Mouse (Mus musculus): ENCODE results near the gene Egr4. TPM values are rescaled to one million over a fixed set of nuclear protein-coding genes. Genes with fewer than 3 reads are reported as not detected.

Gene Egr4
- polyA plus RNA-seq, 1 experiment from 2014 or later = not detected

DNA sequence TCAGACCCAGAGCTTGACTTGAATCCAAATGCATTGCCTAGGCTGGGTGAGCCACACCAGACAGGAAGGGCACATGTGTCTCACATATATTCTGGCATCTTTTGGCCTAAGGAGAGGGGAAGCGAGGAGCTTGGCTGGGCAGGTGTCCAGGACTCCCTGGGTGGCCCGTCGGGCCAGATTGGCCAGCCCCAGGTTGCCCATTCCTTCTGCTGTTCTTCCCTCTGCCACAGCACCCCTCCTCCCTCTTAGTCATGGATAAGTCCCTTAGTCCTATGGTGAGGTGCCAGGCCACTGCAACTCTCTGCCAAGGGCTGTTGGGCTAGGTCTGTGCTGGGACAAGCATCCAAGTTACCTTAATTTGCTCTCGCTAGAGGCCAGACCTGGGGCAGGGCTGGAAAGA lies 2.6 kb upstream of the Egr4 start:
- H3K9ac ChIP-seq (replicated peaks; ENCODE audit: low read length) = no peak overlapping the region
- no peaks in the 10 kb centered on the region for H3K36me3 ChIP-seq (ENCODE audit: control insufficient read depth, insufficient read depth, low read length)
- 75% methylated on average over 4 of the region's 4 CpGs for WGBS
- DNase-seq (no peak), ATAC-seq (ENCODE audit: low FRiP score, low TSS enrichment) (no peak)
- peaks cover 52% of the 10 kb centered on the region for H3K27me3 ChIP-seq (ENCODE audit: control insufficient read depth, insufficient read depth, low read length)
- no peaks in the 10 kb centered on the region for H3K9me3 ChIP-seq (ENCODE audit: control insufficient read depth, low read length)
- H3K4me3 ChIP-seq (replicated peaks; ENCODE audit: low read depth, low read length) = no peak overlapping the region
- peaks cover 21% of the 10 kb centered on the region for H3K4me1 ChIP-seq (ENCODE audit: control insufficient read depth, insufficient read depth, low read length)
- no peak overlapping the region for H3K4me2 ChIP-seq (ENCODE audit: low read length)
- H3K27ac ChIP-seq (replicated peaks; ENCODE audit: low read depth, low read length) = no peak overlapping the region

DNA sequence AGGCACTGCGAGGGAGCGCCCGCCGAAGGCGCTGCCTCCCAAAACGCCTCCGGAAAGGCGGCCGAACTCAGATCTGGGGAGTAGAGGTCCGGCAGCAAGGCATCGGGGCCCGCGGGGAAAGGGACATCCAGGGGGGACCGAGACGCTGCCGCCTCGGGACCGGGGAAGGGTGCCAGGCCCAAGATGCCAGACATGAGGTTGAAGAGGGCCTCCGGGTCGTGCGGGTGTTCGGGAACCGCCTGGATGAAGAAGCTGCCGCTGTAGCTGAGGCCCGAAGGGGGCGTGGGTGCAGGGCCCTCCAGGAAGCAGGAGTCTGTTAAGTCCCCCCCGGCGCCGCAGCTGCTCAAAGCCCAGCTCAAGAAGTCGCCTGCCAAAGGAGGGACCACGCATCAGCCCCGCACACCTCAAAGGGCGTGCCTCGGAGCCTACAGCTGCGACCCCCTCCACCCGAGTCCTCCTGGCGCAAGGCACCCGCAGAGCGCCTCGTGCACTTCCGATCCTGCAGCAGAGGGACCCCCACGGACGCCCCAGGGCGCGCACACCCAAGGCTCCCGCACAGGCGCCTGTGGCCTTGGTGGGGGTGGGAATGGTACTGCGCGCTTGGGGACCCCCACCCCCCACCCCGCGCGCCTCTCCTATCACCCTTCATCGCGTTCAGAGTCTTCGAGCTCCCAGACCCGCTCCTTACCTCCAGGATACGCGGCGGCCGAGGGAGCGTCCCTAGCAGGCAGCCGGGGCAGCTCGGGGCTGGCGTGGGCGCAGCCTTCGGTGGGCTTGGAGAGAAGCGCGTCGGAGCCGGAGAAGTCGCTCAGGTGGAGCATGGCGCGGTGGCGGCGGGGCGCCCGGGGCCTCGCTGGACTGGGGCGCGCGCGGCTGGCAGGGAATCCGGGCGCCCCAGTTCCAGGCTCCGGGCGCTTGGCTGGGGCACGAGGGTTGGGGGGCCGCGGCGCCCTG lies 535 bp downstream of the Egr4 start:
- peak overlapping the region; percentile 36; the same call in 1 of the 2 replicates for H3K9ac ChIP-seq (replicated peaks; ENCODE audit: low read length)
- peaks cover 14% of the 10 kb centered on the region for H3K4me1 ChIP-seq (ENCODE audit: control insufficient read depth, insufficient read depth, low read length)
- ATAC-seq (ENCODE audit: low FRiP score, low TSS enrichment) (peak; percentile 28; the same call in 1 of the 2 replicates), DNase-seq (peak; percentile 55)
- peaks cover 75% of the 10 kb centered on the region for H3K27me3 ChIP-seq (ENCODE audit: control insufficient read depth, insufficient read depth, low read length)
- no peaks in the 10 kb centered on the region for H3K36me3 ChIP-seq (ENCODE audit: control insufficient read depth, insufficient read depth, low read length)
- H3K4me2 ChIP-seq (ENCODE audit: low read length) = peak overlapping the region; percentile 79
- H3K9me3 ChIP-seq (ENCODE audit: control insufficient read depth, low read length) = no peaks in the 10 kb centered on the region
- WGBS = under 1% methylated on average over 88 of the region's 90 CpGs
- H3K4me3 ChIP-seq (replicated peaks; ENCODE audit: low read depth, low read length) = peak overlapping the region; percentile 41
- H3K27ac ChIP-seq (replicated peaks; ENCODE audit: low read depth, low read length) = no peak overlapping the region

DNA sequence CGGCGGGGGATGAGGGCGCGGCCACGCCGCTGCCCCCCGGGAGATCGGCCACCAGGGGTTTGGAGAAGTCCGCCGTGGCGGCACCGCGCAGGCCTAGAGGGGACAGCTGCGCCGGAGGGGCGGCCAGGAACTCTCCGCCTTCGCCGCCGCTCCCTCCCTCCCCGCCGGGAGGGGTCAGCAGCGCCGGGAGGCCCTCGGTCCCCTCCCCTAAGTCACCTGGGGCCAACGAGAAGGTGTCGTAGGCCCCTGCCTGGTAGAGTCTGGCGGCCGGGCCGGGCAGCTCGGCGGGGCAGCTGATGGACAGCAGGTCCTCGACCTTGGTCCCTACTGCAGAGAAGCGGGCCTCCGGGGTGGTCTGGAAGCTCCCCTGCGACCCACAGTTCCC lies 1.3 kb downstream of the Egr4 start:
- Histone ChIP-seq H3K9ac (replicated peaks; ENCODE audit: low read length) (no peak overlapping the region; the same call in 1 of the 2 replicates), H3K4me3 (replicated peaks; ENCODE audit: low read depth, low read length) (peak overlapping the region; percentile 35), H3K36me3 (ENCODE audit: control insufficient read depth, insufficient read depth, low read length) (no peaks in the 10 kb centered on the region), H3K4me2 (ENCODE audit: low read length) (peak overlapping the region; percentile 79), H3K9me3 (ENCODE audit: control insufficient read depth, low read length) (no peaks in the 10 kb centered on the region), H3K27me3 (ENCODE audit: control insufficient read depth, insufficient read depth, low read length) (peaks cover 75% of the 10 kb centered on the region), H3K27ac (replicated peaks; ENCODE audit: low read depth, low read length) (no peak overlapping the region), H3K4me1 (ENCODE audit: control insufficient read depth, insufficient read depth, low read length) (0 out of 2 replicates have a peak, but pooled peaks cover 10% of the 10 kb centered on the region)
- WGBS = 1% methylated on average over 35 of the region's 36 CpGs
- no peak for ATAC-seq (ENCODE audit: low FRiP score, low TSS enrichment)
- no peak for DNase-seq

DNA sequence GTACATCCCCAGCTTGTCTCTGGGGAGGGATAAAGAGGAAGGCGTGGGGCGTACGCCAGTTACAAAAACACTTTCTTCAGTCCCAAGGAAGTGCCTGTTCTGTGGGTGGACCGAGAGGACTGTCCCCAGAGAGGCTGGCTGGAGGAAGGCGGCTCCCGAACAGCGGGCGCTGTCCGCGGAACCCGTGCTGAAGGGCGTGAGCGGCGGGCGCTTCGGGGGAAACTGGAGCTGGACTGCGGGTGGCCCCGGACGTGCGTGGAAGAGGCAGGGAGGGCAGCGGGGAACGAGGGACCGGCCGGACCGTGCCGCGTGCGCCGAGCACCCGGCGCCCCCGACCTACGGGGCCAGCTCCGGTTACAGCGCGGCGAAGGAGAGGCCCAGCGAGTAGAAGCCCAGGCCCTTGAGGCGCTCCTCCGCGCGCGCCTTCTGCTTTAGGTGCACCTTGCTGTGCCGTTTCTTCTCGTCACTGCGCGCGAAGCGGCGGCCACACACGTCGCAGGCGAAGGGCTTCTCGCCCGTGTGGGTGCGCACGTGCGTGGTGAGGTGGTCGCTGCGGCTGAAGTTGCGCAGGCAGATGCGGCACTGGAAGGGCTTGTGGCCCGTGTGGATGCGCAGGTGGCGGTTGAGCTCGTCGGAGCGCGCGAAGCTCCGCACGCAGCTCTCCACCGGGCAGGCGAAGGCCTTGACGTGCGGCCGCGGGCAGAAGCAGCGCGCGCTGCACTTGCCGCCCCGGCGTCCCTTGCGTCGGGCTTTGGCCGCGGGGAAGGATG lies 1.9 kb downstream of the Egr4 start:
- Histone ChIP-seq H3K27ac (replicated peaks; ENCODE audit: low read depth, low read length) (no peak overlapping the region), H3K27me3 (ENCODE audit: control insufficient read depth, insufficient read depth, low read length) (peaks cover 75% of the 10 kb centered on the region), H3K36me3 (ENCODE audit: control insufficient read depth, insufficient read depth, low read length) (no peaks in the 10 kb centered on the region), H3K9me3 (ENCODE audit: control insufficient read depth, low read length) (no peaks in the 10 kb centered on the region), H3K9ac (replicated peaks; ENCODE audit: low read length) (no peak overlapping the region; the same call in 1 of the 2 replicates), H3K4me2 (ENCODE audit: low read length) (peak overlapping the region; percentile 79), H3K4me3 (replicated peaks; ENCODE audit: low read depth, low read length) (peak overlapping the region; percentile 35), H3K4me1 (ENCODE audit: control insufficient read depth, insufficient read depth, low read length) (0 out of 2 replicates have a peak, but pooled peaks cover 10% of the 10 kb centered on the region)
- under 1% methylated on average over 88 of the region's 88 CpGs for WGBS
- ATAC-seq (ENCODE audit: low FRiP score, low TSS enrichment) = no peak; the same call in 1 of the 2 replicates
- DNase-seq = peak; percentile 53

DNA sequence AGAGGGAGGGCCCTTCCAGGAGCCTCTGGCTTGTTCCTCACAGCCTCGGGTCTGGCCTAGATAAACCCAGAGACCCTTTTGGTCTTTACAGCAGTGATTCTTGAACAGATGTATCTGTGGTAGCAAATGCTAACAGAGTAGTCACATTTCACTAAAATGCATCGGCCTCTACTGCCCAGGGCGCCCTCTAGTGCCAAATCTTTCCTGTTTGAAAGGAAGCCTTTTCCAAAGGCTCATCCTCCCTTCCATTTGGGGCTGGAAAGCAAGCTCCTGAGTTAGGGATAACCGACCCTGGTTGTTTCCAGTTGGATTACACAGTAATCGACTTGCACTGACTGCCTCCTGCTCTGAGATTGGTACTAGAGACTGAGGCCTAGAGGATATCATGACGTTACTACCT lies 2.9 kb downstream of the Egr4 start:
- no peak for ATAC-seq (ENCODE audit: low FRiP score, low TSS enrichment)
- DNase-seq = peak; percentile 89
- H3K9ac ChIP-seq (replicated peaks; ENCODE audit: low read length) = no peak overlapping the region
- H3K4me3 ChIP-seq (replicated peaks; ENCODE audit: low read depth, low read length) = no peak overlapping the region
- H3K27ac ChIP-seq (replicated peaks; ENCODE audit: low read depth, low read length) = no peak overlapping the region
- H3K9me3 ChIP-seq (ENCODE audit: control insufficient read depth, low read length) = no peaks in the 10 kb centered on the region
- H3K27me3 ChIP-seq (ENCODE audit: control insufficient read depth, insufficient read depth, low read length) = peaks cover 68% of the 10 kb centered on the region
- H3K36me3 ChIP-seq (ENCODE audit: control insufficient read depth, insufficient read depth, low read length) = no peaks in the 10 kb centered on the region
- under 1% methylated on average over 6 of the region's 6 CpGs for WGBS
- 0 out of 2 replicates have a peak, but pooled peaks cover 10% of the 10 kb centered on the region for H3K4me1 ChIP-seq (ENCODE audit: control insufficient read depth, insufficient read depth, low read length)
- no peak overlapping the region for H3K4me2 ChIP-seq (ENCODE audit: low read length)

DNA sequence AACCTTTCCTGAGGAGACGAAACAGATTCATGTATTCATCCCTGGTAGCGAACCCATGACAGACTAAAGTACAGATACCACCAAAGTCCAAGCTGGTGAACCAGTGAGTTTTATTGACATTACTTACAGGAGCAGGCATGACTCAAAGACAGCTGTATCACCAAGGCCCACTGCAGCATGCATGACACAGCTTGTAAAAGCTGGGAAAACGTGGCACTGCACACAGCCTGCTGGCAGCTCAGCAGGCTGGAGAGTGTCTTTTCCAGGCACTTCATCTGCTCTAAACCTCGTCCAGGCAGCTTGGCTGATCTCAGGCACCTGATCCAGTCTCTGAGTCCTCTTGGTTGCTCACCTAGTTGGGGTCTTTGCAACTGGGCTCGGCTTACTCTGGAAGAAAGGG lies 4.8 kb downstream of the Egr4 start:
- Histone ChIP-seq H3K9me3 (ENCODE audit: control insufficient read depth, low read length) (no peaks in the 10 kb centered on the region), H3K4me1 (ENCODE audit: control insufficient read depth, insufficient read depth, low read length) (0 out of 2 replicates have a peak, but pooled peaks cover 13% of the 10 kb centered on the region), H3K4me2 (ENCODE audit: low read length) (no peak overlapping the region), H3K36me3 (ENCODE audit: control insufficient read depth, insufficient read depth, low read length) (no peaks in the 10 kb centered on the region), H3K4me3 (replicated peaks; ENCODE audit: low read depth, low read length) (no peak overlapping the region), H3K27ac (replicated peaks; ENCODE audit: low read depth, low read length) (no peak overlapping the region), H3K27me3 (ENCODE audit: control insufficient read depth, insufficient read depth, low read length) (peaks cover 49% of the 10 kb centered on the region), H3K9ac (replicated peaks; ENCODE audit: low read length) (no peak overlapping the region)
- ATAC-seq (ENCODE audit: low FRiP score, low TSS enrichment) (no peak), DNase-seq (no peak)
- WGBS = 44% methylated on average over 5 of the region's 5 CpGs

DNA sequence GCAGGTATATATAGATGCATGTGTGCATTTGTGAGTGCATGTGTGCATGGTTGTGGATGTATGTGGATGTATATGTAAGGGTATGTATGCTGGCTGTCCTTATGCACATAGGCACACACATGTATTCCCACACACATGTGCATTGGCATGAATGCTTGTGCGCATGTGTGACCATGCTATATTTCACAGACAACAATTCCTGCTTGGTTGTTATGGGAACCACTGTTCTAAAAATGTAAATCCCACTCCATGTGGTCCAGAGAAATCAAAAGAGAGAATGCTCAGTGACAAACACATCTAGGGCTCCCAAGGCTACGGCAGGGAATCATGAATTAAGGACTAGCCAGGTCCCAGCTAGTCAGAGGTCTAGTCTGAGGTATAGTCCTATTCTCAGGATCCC lies 8.5 kb downstream of the Egr4 start:
- no peaks in the 10 kb centered on the region for H3K36me3 ChIP-seq (ENCODE audit: control insufficient read depth, insufficient read depth, low read length)
- H3K27me3 ChIP-seq (ENCODE audit: control insufficient read depth, insufficient read depth, low read length) = peaks cover 12% of the 10 kb centered on the region
- no peaks in the 10 kb centered on the region for H3K9me3 ChIP-seq (ENCODE audit: control insufficient read depth, low read length)
- no peak for ATAC-seq (ENCODE audit: low FRiP score, low TSS enrichment)
- peaks cover 14% of the 10 kb centered on the region for H3K4me1 ChIP-seq (ENCODE audit: control insufficient read depth, insufficient read depth, low read length)
- no peak overlapping the region for H3K27ac ChIP-seq (replicated peaks; ENCODE audit: low read depth, low read length)
- DNase-seq = no peak
- 30% methylated on average over 2 of the region's 2 CpGs for WGBS
- no peak overlapping the region for H3K9ac ChIP-seq (replicated peaks; ENCODE audit: low read length)
- H3K4me2 ChIP-seq (ENCODE audit: low read length) = no peak overlapping the region
- no peak overlapping the region for H3K4me3 ChIP-seq (replicated peaks; ENCODE audit: low read depth, low read length)

DNA sequence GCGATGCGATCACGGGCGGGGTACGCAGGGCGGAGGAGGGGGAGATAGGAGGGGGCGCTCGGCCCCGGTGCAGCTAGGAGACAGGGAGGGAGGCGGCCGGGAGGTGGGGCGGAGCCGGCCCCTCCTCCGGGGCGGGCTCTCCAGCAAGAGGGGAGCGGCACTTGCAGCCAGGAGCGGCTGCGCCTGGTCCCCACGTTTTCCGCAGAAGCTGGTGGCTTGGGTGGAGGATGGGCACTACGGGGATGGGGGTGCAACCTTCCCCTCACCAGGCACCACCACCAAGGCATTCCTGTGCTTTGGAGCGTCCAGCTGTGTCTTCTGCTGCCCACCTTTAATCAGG lies 10.5 kb downstream of the Egr4 start, which contains the start of gene Fbxo41:
Fbxo41 (minus strand) TSS at position 84 of the 340 bp plus-strand sequence.
- under 1% methylated on average over 22 of the region's 22 CpGs for WGBS
- peak within 1 kb of the TSS; percentile 86 for H3K27ac ChIP-seq (replicated peaks; ENCODE audit: low read depth, low read length)

More for the DNA sequence above, 10.5 kb downstream of the Egr4 start, which contains the start of gene Fbxo41:
- Histone ChIP-seq H3K9ac (replicated peaks; ENCODE audit: low read length) (peak within 1 kb of the TSS; percentile 90), H3K27me3 (ENCODE audit: control insufficient read depth, insufficient read depth, low read length) (no peaks in the 10 kb centered on the region), H3K36me3 (ENCODE audit: control insufficient read depth, insufficient read depth, low read length) (no peaks in the 10 kb centered on the region), H3K4me3 (replicated peaks; ENCODE audit: low read depth, low read length) (peak within 1 kb of the TSS; percentile 74), H3K9me3 (ENCODE audit: control insufficient read depth, low read length) (no peaks in the 10 kb centered on the region), H3K4me1 (ENCODE audit: control insufficient read depth, insufficient read depth, low read length) (peaks cover 14% of the 10 kb centered on the region), H3K4me2 (ENCODE audit: low read length) (peak within 1 kb of the TSS; percentile 81)
- DNase-seq (peak; percentile 83), ATAC-seq (ENCODE audit: low FRiP score, low TSS enrichment) (peak; percentile 85)

All from midbrain, embryonic 14.5 days (tissue).